Mouse (Mus musculus): ENCODE results near the gene Pdzd2. TPM values are rescaled to one million over a fixed set of nuclear protein-coding genes. Genes with fewer than 3 reads are reported as not detected.
A peak's percentile ranks its signal among the peaks of the same experiment; 100 is the strongest.

Gene Pdzd2
- polyA plus RNA-seq, 1 experiment from 2014 or later = 114 TPM

DNA sequence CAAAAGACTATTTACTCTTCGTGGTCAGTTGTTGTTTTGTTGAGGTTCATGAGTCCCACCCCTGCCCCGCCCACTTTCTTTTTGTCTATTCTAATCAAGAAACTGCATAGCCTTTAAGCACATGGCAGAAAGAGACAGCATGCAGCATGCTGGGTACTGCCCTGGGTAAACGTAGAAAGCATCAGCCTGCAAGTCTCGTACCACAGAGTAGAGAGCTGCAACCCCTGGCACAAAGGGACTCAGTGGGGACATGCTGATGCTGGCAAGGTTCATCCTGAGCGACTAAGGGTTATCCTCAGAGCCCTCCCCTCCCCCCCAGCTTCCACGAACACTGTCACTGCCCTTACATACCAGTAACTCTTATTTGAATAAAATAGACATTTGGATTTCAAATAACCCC lies 114.2 kb downstream of the Pdzd2 start:
- Histone ChIP-seq H3K4me2 (replicated peaks; ENCODE audit: low read depth, low read length) (no peak overlapping the region), H3K27ac (ENCODE audit: low read length) (no peak overlapping the region), H3K36me3 (ENCODE audit: insufficient read depth, low read length) (no peaks in the 10 kb centered on the region), H3K4me3 (ENCODE audit: low read depth, low read length) (no peak overlapping the region), H3K27me3 (replicated peaks; ENCODE audit: insufficient read depth, low read length) (no peaks in the 10 kb centered on the region), H3K9ac (replicated peaks; ENCODE audit: low read depth) (no peak overlapping the region), H3K4me1 (ENCODE audit: insufficient read depth, low read depth, low read length) (no peaks in the 10 kb centered on the region), H3K9me3 (ENCODE audit: low read length) (no peaks in the 10 kb centered on the region)
- ATAC-seq = no peak
- TF ChIP-seq EP300 (IDR thresholded peaks at IDR 0.05) (no peak), CTCF (IDR thresholded peaks at IDR 0.05) (no peak)
- WGBS = 59% methylated on average over 6 of the region's 6 CpGs
- DNase-seq (ENCODE audit: low spot score) = no peak

DNA sequence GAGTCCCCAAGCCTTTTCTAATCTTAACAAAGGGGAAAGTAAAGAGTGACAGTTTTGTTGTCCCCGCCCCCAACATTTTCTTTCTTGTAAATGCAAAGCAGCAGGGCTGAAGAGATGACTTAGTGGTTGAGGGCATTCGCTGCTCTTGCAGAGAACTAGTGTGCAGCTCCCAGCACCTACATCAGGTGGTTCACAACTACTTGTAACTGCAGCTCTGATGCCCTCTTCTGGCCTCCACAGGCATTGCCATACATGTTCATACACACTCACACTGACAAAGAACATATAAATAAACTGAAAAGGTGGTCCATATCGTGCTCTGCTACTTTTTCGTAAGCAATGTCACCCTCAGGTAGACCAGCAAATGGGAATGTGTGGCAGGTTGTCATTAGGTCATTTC lies 116.2 kb downstream of the Pdzd2 start:
- Histone ChIP-seq H3K4me1 (ENCODE audit: insufficient read depth, low read depth, low read length) (0 out of 2 replicates have a peak, but pooled peaks cover 3% of the 10 kb centered on the region), H3K27me3 (replicated peaks; ENCODE audit: insufficient read depth, low read length) (no peaks in the 10 kb centered on the region), H3K27ac (ENCODE audit: low read length) (no peak overlapping the region), H3K9ac (replicated peaks; ENCODE audit: low read depth) (no peak overlapping the region), H3K4me2 (replicated peaks; ENCODE audit: low read depth, low read length) (no peak overlapping the region), H3K9me3 (ENCODE audit: low read length) (no peaks in the 10 kb centered on the region), H3K4me3 (ENCODE audit: low read depth, low read length) (no peak overlapping the region), H3K36me3 (ENCODE audit: insufficient read depth, low read length) (no peaks in the 10 kb centered on the region)
- no peak for ATAC-seq
- 90% methylated on average over 4 of the region's 4 CpGs for WGBS
- no peak for DNase-seq (ENCODE audit: low spot score)
- TF ChIP-seq CTCF (IDR thresholded peaks at IDR 0.05) (0 out of 2 replicates have a peak, but pooled peaks have one; percentile 11), EP300 (IDR thresholded peaks at IDR 0.05) (no peak)

DNA sequence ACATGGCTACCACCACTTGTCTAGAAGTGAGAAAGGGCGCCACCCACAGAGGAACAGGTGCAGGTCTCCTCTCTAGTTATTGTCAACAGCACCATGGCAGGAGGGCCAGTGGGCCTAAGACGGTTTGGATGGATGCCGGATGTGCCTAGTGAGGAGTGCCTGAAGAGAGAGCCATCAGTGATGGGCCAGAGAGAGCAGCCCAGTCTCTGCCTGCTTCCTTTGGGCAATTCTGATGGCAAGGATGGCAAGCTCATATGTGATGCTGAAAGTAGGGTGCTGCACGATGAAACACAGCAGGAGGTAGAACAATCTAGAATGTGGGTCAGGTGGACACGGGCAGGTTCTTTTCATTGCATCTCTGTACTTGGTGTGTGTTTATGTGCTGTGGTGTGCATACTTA lies 117.0 kb downstream of the Pdzd2 start:
- TF ChIP-seq EP300 (IDR thresholded peaks at IDR 0.05) = no peak
- no peak for TF ChIP-seq CTCF (IDR thresholded peaks at IDR 0.05)
- no peaks in the 10 kb centered on the region for H3K9me3 ChIP-seq (ENCODE audit: low read length)
- H3K27ac ChIP-seq (ENCODE audit: low read length) = no peak overlapping the region
- H3K36me3 ChIP-seq (ENCODE audit: insufficient read depth, low read length) = no peaks in the 10 kb centered on the region
- DNase-seq (ENCODE audit: low spot score) = no peak
- H3K4me1 ChIP-seq (ENCODE audit: insufficient read depth, low read depth, low read length) = 0 out of 2 replicates have a peak, but pooled peaks cover 3% of the 10 kb centered on the region
- H3K9ac ChIP-seq (replicated peaks; ENCODE audit: low read depth) = no peak overlapping the region
- H3K27me3 ChIP-seq (replicated peaks; ENCODE audit: insufficient read depth, low read length) = no peaks in the 10 kb centered on the region
- no peak overlapping the region for H3K4me3 ChIP-seq (ENCODE audit: low read depth, low read length)
- no peak overlapping the region for H3K4me2 ChIP-seq (replicated peaks; ENCODE audit: low read depth, low read length)
- WGBS = 95% methylated on average over 5 of the region's 5 CpGs
- ATAC-seq = no peak

DNA sequence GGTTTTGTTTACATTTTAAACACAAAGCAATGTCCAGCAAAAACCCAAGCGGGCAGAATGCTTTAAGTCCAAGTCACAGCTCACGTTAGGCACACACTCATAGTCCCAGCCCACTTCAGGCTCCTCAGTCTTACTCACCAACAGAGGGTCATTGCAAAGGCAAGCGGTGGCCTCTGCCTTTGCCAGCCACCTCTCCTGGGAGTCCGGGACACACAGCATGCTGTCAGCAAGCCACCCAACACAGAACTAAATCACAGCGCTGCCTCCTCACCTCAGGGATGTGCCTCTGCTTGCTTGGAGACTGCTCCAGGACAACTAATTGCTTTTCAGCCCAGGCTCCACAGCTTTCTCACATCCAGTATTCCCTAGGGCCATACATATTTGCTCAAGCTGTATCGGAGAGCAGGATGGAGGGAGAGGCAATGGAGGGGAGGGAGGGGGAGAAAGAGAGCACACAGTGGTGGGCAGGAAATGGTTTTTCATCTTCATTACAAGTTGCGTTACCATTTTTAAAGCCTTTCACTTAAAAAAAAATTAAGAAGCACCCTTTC lies 117.6 kb downstream of the Pdzd2 start:
- Histone ChIP-seq H3K27me3 (replicated peaks; ENCODE audit: insufficient read depth, low read length) (no peaks in the 10 kb centered on the region), H3K9me3 (ENCODE audit: low read length) (no peaks in the 10 kb centered on the region), H3K4me2 (replicated peaks; ENCODE audit: low read depth, low read length) (no peak overlapping the region), H3K4me3 (ENCODE audit: low read depth, low read length) (no peak overlapping the region), H3K4me1 (ENCODE audit: insufficient read depth, low read depth, low read length) (0 out of 2 replicates have a peak, but pooled peaks cover 3% of the 10 kb centered on the region), H3K9ac (replicated peaks; ENCODE audit: low read depth) (no peak overlapping the region), H3K36me3 (ENCODE audit: insufficient read depth, low read length) (no peaks in the 10 kb centered on the region), H3K27ac (ENCODE audit: low read length) (no peak overlapping the region)
- WGBS = 47% methylated on average over 7 of the region's 7 CpGs
- ATAC-seq (no peak), DNase-seq (ENCODE audit: low spot score) (no peak)
- TF ChIP-seq EP300 (IDR thresholded peaks at IDR 0.05) = no peak
- no peak for TF ChIP-seq CTCF (IDR thresholded peaks at IDR 0.05)

DNA sequence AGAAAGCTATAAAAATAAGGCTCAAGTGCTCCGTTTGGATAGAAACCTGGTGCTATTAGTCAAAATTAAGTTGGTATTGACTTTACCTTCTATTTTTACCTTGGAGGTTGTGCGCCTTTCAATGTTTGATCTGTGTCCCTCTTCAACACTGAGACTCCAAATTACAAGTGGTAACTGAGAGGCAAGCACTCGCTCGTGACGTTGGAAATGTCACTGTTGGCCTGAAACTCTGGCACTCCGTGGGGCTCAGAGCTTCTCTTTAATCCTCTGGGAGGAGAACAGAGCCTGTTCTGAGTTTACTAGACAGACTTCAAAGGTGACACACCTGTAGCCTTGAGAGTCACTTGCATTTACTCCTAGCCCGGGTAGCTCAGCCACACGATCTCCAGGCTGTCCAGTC lies 120.5 kb downstream of the Pdzd2 start:
- Histone ChIP-seq H3K27me3 (replicated peaks; ENCODE audit: insufficient read depth, low read length) (no peaks in the 10 kb centered on the region), H3K9me3 (ENCODE audit: low read length) (no peaks in the 10 kb centered on the region), H3K27ac (ENCODE audit: low read length) (no peak overlapping the region), H3K36me3 (ENCODE audit: insufficient read depth, low read length) (no peaks in the 10 kb centered on the region), H3K4me3 (ENCODE audit: low read depth, low read length) (no peak overlapping the region), H3K9ac (replicated peaks; ENCODE audit: low read depth) (no peak overlapping the region), H3K4me1 (ENCODE audit: insufficient read depth, low read depth, low read length) (0 out of 2 replicates have a peak, but pooled peaks cover 6% of the 10 kb centered on the region), H3K4me2 (replicated peaks; ENCODE audit: low read depth, low read length) (no peak overlapping the region)
- ATAC-seq = peak; percentile 53
- DNase-seq (ENCODE audit: low spot score) = peak; percentile 62
- 56% methylated on average over 8 of the region's 8 CpGs for WGBS
- TF ChIP-seq CTCF (IDR thresholded peaks at IDR 0.05) (no peak), EP300 (IDR thresholded peaks at IDR 0.05) (no peak)

DNA sequence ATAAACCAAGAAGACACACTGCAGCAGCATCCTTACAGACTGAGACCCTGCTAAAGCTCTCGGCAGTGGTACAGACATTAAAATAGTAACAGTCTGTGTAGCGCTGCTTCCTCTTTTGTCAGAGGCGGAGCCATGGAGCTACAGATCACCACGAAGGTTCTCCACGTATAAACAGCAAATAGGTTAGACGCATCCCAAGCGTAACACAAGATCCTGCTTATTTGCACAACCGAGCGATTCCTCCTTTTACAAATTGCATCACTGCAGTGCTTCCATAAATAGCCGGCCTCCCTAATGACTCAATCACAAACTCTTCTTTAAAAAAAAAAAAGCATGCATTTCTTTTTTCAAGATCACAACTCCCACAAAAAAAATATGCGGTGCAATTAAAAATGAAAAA lies 122.1 kb downstream of the Pdzd2 start:
- H3K27ac ChIP-seq (ENCODE audit: low read length) = no peak overlapping the region
- H3K27me3 ChIP-seq (replicated peaks; ENCODE audit: insufficient read depth, low read length) = no peaks in the 10 kb centered on the region
- ATAC-seq = no peak
- WGBS = 48% methylated on average over 11 of the region's 11 CpGs
- H3K9ac ChIP-seq (replicated peaks; ENCODE audit: low read depth) = no peak overlapping the region
- no peaks in the 10 kb centered on the region for H3K9me3 ChIP-seq (ENCODE audit: low read length)
- H3K4me1 ChIP-seq (ENCODE audit: insufficient read depth, low read depth, low read length) = 0 out of 2 replicates have a peak, but pooled peaks cover 6% of the 10 kb centered on the region
- peak; percentile 41 for DNase-seq (ENCODE audit: low spot score)
- H3K4me2 ChIP-seq (replicated peaks; ENCODE audit: low read depth, low read length) = 0 out of 2 replicates have a peak overlapping the region, but pooled peaks have one; percentile 11
- TF ChIP-seq CTCF (IDR thresholded peaks at IDR 0.05) (no peak), EP300 (IDR thresholded peaks at IDR 0.05) (no peak)
- H3K36me3 ChIP-seq (ENCODE audit: insufficient read depth, low read length) = no peaks in the 10 kb centered on the region
- no peak overlapping the region for H3K4me3 ChIP-seq (ENCODE audit: low read depth, low read length)
